Mouse (Mus musculus) naive thymus-derived CD4-positive, alpha-beta T cell, adult 2 months (primary cell): ENCODE data around the gene Eif4g3.
"Not testable (repeated sequence)": the region's sequence is repeated elsewhere in the genome, so short reads cannot be mapped to it uniquely, and the experiment has no call there.

Source experiments
- DNase-seq: peaks from one replicate; pipeline ENCODE4 v3.0.0-alpha.2; 2011; ENCODE audit warnings: low read depth

Eif4g3 gene

GRCm38 (mm10) chr4:137992890-137993289 lies at the start of gene Eif4g3:
Eif4g3 (plus strand) TSS chr4:137993022.
- no peak for DNase-seq

GRCm38 (mm10) chr4:137943540-137943939 lies 49.3 kb upstream of the Eif4g3 start:
- DNase-seq = no peak

GRCm38 (mm10) chr4:137945376-137945775 lies 47.4 kb upstream of the Eif4g3 start:
- DNase-seq = peak; percentile 40

- no peak for DNase-seq
Observed at GRCm38 (mm10) chr4:137946419-137946818, 46.4 kb upstream of the Eif4g3 start.

- peak; percentile 85 for DNase-seq
Observed at GRCm38 (mm10) chr4:137952840-137953239, 40.0 kb upstream of the Eif4g3 start.

GRCm38 (mm10) chr4:137954184-137954583 lies 38.6 kb upstream of the Eif4g3 start:
- DNase-seq = no peak

- no peak for DNase-seq
Observed at GRCm38 (mm10) chr4:137954926-137955396, 37.9 kb upstream of the Eif4g3 start.

GRCm38 (mm10) chr4:137956260-137956659 lies 36.6 kb upstream of the Eif4g3 start:
- DNase-seq = no peak

- DNase-seq = peak; percentile 55
Observed at GRCm38 (mm10) chr4:137959889-137960665, 32.7 kb upstream of the Eif4g3 start.

- DNase-seq = no peak
Observed at GRCm38 (mm10) chr4:137960757-137961156, 32.1 kb upstream of the Eif4g3 start.

- no peak for DNase-seq
Observed at GRCm38 (mm10) chr4:137962643-137963350, 30.0 kb upstream of the Eif4g3 start.

GRCm38 (mm10) chr4:137963431-137963830 lies 29.4 kb upstream of the Eif4g3 start:
- no peak for DNase-seq

- DNase-seq = peak; percentile 72
Observed at GRCm38 (mm10) chr4:137963881-137964584, 28.8 kb upstream of the Eif4g3 start.

GRCm38 (mm10) chr4:137964585-137964930 lies 28.3 kb upstream of the Eif4g3 start:
- DNase-seq = no peak

- DNase-seq = peak; percentile 89
Observed at GRCm38 (mm10) chr4:137968203-137968602, 24.6 kb upstream of the Eif4g3 start.

- DNase-seq = not testable (repeated sequence)
Observed at GRCm38 (mm10) chr4:137970623-137971199, 22.1 kb upstream of the Eif4g3 start.

- DNase-seq = not testable (repeated sequence)
Observed at GRCm38 (mm10) chr4:137974856-137975432, 17.9 kb upstream of the Eif4g3 start.

- DNase-seq = not testable (repeated sequence)
Observed at GRCm38 (mm10) chr4:137979066-137979644, 13.7 kb upstream of the Eif4g3 start.

- no peak for DNase-seq
Observed at GRCm38 (mm10) chr4:137982869-137983268, 10.0 kb upstream of the Eif4g3 start.

GRCm38 (mm10) chr4:137984212-137984611 lies 8.6 kb upstream of the Eif4g3 start:
- DNase-seq = no peak

- no peak for DNase-seq
Observed at GRCm38 (mm10) chr4:137984746-137985145, 8.1 kb upstream of the Eif4g3 start.
